Mouse (Mus musculus): ENCODE results near the gene Hemk1.

GRCm38 (mm10) chr9:107305601-107306542 is 32.3 kb downstream of the Hemk1 start:
- TF ChIP-seq CHD2 (IDR thresholded peaks at IDR 0.05; ENCODE audit: low read depth, low read length) (no peak), ZNF384 (IDR thresholded peaks at IDR 0.05; ENCODE audit: low read depth, low read length) (no peak), HCFC1 (IDR thresholded peaks at IDR 0.05; ENCODE audit: borderline replicate concordance, insufficient read depth, low read length) (no peak)

Data from ES-E14 (cell line).